Comparison of ENCODE assay signal across 15 mouse cellular contexts in the genomic region with DNA sequence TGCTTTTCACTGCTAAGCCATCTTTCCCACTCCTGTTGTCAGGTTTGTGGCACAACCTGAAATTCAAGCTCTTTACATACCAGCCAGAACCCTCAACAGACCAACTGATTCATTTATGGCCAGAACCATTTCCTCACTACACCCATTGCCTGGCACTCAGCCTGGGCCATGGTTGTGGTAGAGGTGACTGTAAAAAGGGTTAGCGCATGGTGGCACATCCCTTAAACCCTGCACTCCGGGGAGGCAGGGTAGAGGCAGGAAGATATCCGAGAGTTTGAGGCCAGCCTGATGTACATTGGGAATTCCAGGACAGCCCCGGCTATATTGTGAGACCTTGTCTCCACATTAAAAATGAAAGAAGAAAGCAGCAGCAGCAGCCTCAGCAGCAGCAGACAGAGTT. TPM values are rescaled to one million over a fixed set of nuclear protein-coding genes. Genes with fewer than 3 reads are reported as not detected.
A peak's percentile ranks its signal among the peaks of the same experiment; 100 is the strongest.
DNase-seq lines count a peak whose midpoint lies in the region; ATAC-seq and TF ChIP-seq lines count a peak whose summit lies in the region.
"Had no signal": no experiment of that assay in that cellular context is flagged by ENCODE, and none has a peak within 500 bp of the region (broad histone marks: within the 10 kb centered on the region; RNA-seq: fewer than 3 reads in every experiment).

No protein-coding gene starts in this region.

- no peak overlapping the region for H3K4me3 ChIP-seq in forebrain, embryonic 10.5 days
- no peak overlapping the region for H3K4me3 ChIP-seq in forebrain, postnatal 0 days (ENCODE audit: low read depth, low read length)
- no peak overlapping the region for H3K4me3 ChIP-seq in kidney, embryonic 15.5 days (replicated peaks)
- no peak overlapping the region for H3K4me3 ChIP-seq in brown adipose tissue, adult 24 weeks (ENCODE audit: insufficient read depth, low read depth, low read length)
- no peak overlapping the region for H3K4me3 ChIP-seq in limb, embryonic 11.5 days (ENCODE audit: low read depth, low read length)
- H3K4me3 ChIP-seq: erythroblast, embryonic 14.5 days; liver, embryonic 15.5 days; midbrain, embryonic 12.5 days; neural tube, embryonic 12.5 days had no signal

- WGBS in forebrain, embryonic 10.5 days, result 92% methylated on average over 4 of the region's 4 CpGs
- WGBS in forebrain, postnatal 0 days, result 91% methylated on average over 4 of the region's 4 CpGs
- WGBS in kidney, embryonic 15.5 days, result 83% methylated on average over 4 of the region's 4 CpGs
- WGBS in limb, embryonic 11.5 days, result 89% methylated on average over 4 of the region's 4 CpGs

- no peak for ATAC-seq in forebrain, postnatal 0 days
- ATAC-seq in kidney, embryonic 15.5 days (replicated peaks; ENCODE audit: low FRiP score), result no peak
- no peak for ATAC-seq in limb, embryonic 11.5 days (ENCODE audit: insufficient number of reproducible peaks, low FRiP score, low TSS enrichment, low read depth)

- no peak overlapping the region for H3K9ac ChIP-seq in forebrain, postnatal 0 days
- no peak overlapping the region for H3K9ac ChIP-seq in kidney, embryonic 15.5 days
- H3K9ac ChIP-seq in limb, embryonic 11.5 days (ENCODE audit: low read length), result no peak overlapping the region
- H3K9ac ChIP-seq: liver, embryonic 15.5 days; midbrain, embryonic 12.5 days; neural tube, embryonic 12.5 days had no signal

- H3K4me2 ChIP-seq in forebrain, postnatal 0 days (ENCODE audit: low read depth), result no peak overlapping the region
- H3K4me2 ChIP-seq in kidney, embryonic 15.5 days, result no peak overlapping the region
- no peak overlapping the region for H3K4me2 ChIP-seq in limb, embryonic 11.5 days (ENCODE audit: low read depth, severe bottlenecking)
- H3K4me2 ChIP-seq: liver, embryonic 15.5 days; midbrain, embryonic 12.5 days; neural tube, embryonic 12.5 days had no signal

- no peaks in the 10 kb centered on the region for H3K36me3 ChIP-seq in forebrain, embryonic 10.5 days (replicated peaks)
- H3K36me3 ChIP-seq in forebrain, postnatal 0 days (ENCODE audit: insufficient read depth), result no peaks in the 10 kb centered on the region
- no peaks in the 10 kb centered on the region for H3K36me3 ChIP-seq in kidney, embryonic 15.5 days
- no peaks in the 10 kb centered on the region for H3K36me3 ChIP-seq in limb, embryonic 11.5 days (ENCODE audit: control insufficient read depth, insufficient read depth, low read length)
- H3K36me3 ChIP-seq: liver, embryonic 15.5 days; midbrain, embryonic 12.5 days; neural tube, embryonic 12.5 days had no signal

- H3K27me3 ChIP-seq in forebrain, embryonic 10.5 days (ENCODE audit: poor library complexity, severe bottlenecking), result 0 out of 2 replicates have a peak, but pooled peaks cover 4% of the 10 kb centered on the region
- no peaks in the 10 kb centered on the region for H3K27me3 ChIP-seq in forebrain, postnatal 0 days (ENCODE audit: insufficient read depth, low read length)
- no peaks in the 10 kb centered on the region for H3K27me3 ChIP-seq in kidney, embryonic 15.5 days
- no peaks in the 10 kb centered on the region for H3K27me3 ChIP-seq in limb, embryonic 11.5 days (ENCODE audit: control insufficient read depth, insufficient read depth, low read length)
- H3K27me3 ChIP-seq: liver, embryonic 15.5 days; neural tube, embryonic 12.5 days had no signal

- DNase-seq in forebrain, embryonic 10.5 days (ENCODE audit: extremely low spot score, low spot score), result no peak
- no peak for DNase-seq in forebrain, postnatal 0 days
- DNase-seq in kidney, postnatal 14 days, result no peak
- DNase-seq in limb, embryonic 11.5 days (ENCODE audit: low spot score), result no peak
- no peak for DNase-seq in adipocyte (ENCODE audit: low spot score)
- DNase-seq in left cerebral cortex, adult 8-10 months (ENCODE audit: low spot score in 2 of 2), result no peak
- DNase-seq: cerebellum, postnatal 14 days had no signal

- H3K27ac ChIP-seq in forebrain, embryonic 10.5 days, result peak overlapping the region; percentile 90; the same call in 1 of the 2 replicates
- no peak overlapping the region for H3K27ac ChIP-seq in forebrain, postnatal 0 days (ENCODE audit: low read depth, low read length)
- peak overlapping the region; percentile 76 for H3K27ac ChIP-seq in kidney, embryonic 15.5 days
- H3K27ac ChIP-seq in brown adipose tissue, adult 24 weeks (replicated peaks; ENCODE audit: low read depth, low read length), result peak overlapping the region; percentile 80
- H3K27ac ChIP-seq in limb, embryonic 11.5 days (replicated peaks; ENCODE audit: low read depth, low read length), result peak overlapping the region; percentile 2; the same call in 1 of the 2 replicates
- H3K27ac ChIP-seq: liver, embryonic 15.5 days; midbrain, embryonic 12.5 days; neural tube, embryonic 12.5 days had no signal

- 0 out of 2 replicates have a peak, but pooled peaks cover 4% of the 10 kb centered on the region for H3K9me3 ChIP-seq in forebrain, embryonic 10.5 days
- no peaks in the 10 kb centered on the region for H3K9me3 ChIP-seq in forebrain, postnatal 0 days (ENCODE audit: low read length)
- no peaks in the 10 kb centered on the region for H3K9me3 ChIP-seq in kidney, embryonic 15.5 days (replicated peaks)
- no peaks in the 10 kb centered on the region for H3K9me3 ChIP-seq in limb, embryonic 11.5 days (ENCODE audit: control insufficient read depth, low read length)
- H3K9me3 ChIP-seq: liver, embryonic 15.5 days; midbrain, embryonic 12.5 days; neural tube, embryonic 12.5 days had no signal

- H3K4me1 ChIP-seq in forebrain, embryonic 10.5 days, result peaks cover 62% of the 10 kb centered on the region
- peaks cover 11% of the 10 kb centered on the region; the same call in 1 of the 2 replicates for H3K4me1 ChIP-seq in forebrain, postnatal 0 days (ENCODE audit: insufficient read depth)
- H3K4me1 ChIP-seq in kidney, embryonic 15.5 days, result peaks cover 54% of the 10 kb centered on the region
- peaks cover 23% of the 10 kb centered on the region for H3K4me1 ChIP-seq in brown adipose tissue, adult 24 weeks (ENCODE audit: control insufficient read depth, insufficient read depth, insufficient read length, low read length)
- peaks cover 34% of the 10 kb centered on the region for H3K4me1 ChIP-seq in limb, embryonic 11.5 days (ENCODE audit: control insufficient read depth, insufficient read depth, low read length)

- TF ChIP-seq CTCF in forebrain, postnatal 0 days (IDR thresholded peaks at IDR 0.05; ENCODE audit: low read depth), result no peak

RNA-seq across cellular contexts. Expression of gene Cfap161, which starts 16.8 kb away (rescaled TPM):
- 0.12 TPM in 1 of 2 replicates, not detected in the other for polyA plus RNA-seq in forebrain, embryonic 10.5 days (2016; fragmentation: Nextera tagmentation; extraction: Ambion mirVana)
- 2.3 and 2.7 TPM in 2 replicates for total RNA-seq in forebrain, postnatal 0 days (2014; rRNA removed)
- polyA plus RNA-seq in forebrain, postnatal 0 days (2015; fragmentation: Nextera tagmentation; extraction: Ambion mirVana), result 2.9 and 3.9 TPM in 2 replicates
- polyA plus RNA-seq in kidney, embryonic 15.5 days (2015; fragmentation: Nextera tagmentation; extraction: Ambion mirVana), result 0.17 TPM in 1 of 2 replicates, not detected in the other
- polyA plus RNA-seq in brown adipose tissue, adult 24 weeks (2012; ENCODE audit: insufficient read depth, insufficient read length, missing spikeins), result 1.1 and 1.4 TPM in 2 replicates
- polyA plus RNA-seq in limb, embryonic 11.5 days (2014; fragmentation: Nextera tagmentation; extraction: Ambion mirVana), result 0.19 and 0.35 TPM in 2 replicates
- total RNA-seq in left cerebral cortex, adult 8-10 months (2022), result 1 to 10 TPM in 3 of 4 experiments, under 1 TPM in 1; 0.66 to 1.9 (median 1.4) TPM
- total RNA-seq: granulocyte monocyte progenitor cell, adult 5-6 weeks; MEL had no signal
- polyA plus RNA-seq: erythroblast, embryonic 14.5 days; liver, embryonic 15.5 days; midbrain, embryonic 12.5 days; neural tube, embryonic 12.5 days had no signal
